Mouse (Mus musculus) embryo, embryonic 10.5 days (tissue): ENCODE results near the gene Syne2.

Source experiments
- DNase-seq: peaks from one replicate; pipeline ENCODE4 v3.0.0-alpha.2; 2015; ENCODE audit warnings: low spot score

Gene Syne2

DNA sequence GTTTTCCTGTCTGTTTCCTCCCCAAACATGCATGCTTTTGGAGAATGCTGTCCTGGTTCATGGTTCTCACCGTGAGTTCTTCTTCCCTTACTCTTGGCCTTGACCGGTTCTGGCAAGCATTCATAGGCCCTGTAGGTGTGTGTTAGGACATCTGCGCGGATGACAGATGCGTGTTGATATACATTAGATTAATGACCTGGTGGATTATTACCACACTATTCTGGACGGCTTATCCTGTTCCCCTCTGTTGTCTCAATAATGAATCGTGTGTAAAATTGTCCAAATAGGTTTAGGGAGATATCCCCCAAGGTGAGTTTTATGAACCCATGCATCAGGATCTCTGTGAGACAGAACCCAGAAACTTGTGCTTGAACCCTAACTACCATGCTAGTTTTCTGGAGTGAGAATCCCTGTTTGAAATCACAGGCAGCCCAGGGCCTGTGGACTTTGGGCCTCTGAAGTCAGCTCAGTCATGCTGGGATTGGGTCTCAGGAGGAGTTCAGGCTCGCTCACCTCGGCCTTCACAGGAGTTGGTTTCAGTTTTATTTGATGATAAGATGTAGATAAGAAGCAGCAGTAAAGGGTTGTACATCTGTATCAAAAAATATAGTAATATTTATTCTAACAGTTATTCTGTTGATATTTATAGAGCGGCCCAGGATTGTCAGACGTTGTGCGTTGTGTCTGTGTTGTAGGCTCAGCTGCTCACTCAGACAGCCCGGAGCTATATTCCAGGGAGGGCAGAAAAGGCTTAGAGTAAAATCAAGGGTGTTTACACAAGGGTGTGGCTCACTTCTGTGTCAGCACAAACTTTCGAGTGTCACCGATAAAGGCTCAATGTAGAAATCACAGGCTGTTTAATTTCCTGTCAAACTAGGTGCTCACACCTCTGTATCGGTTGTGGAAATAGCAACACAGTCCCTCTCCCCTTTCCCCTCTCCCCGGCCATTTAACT, 48.8 kb downstream of the Syne2 start:
- DNase-seq, result no peak

DNA sequence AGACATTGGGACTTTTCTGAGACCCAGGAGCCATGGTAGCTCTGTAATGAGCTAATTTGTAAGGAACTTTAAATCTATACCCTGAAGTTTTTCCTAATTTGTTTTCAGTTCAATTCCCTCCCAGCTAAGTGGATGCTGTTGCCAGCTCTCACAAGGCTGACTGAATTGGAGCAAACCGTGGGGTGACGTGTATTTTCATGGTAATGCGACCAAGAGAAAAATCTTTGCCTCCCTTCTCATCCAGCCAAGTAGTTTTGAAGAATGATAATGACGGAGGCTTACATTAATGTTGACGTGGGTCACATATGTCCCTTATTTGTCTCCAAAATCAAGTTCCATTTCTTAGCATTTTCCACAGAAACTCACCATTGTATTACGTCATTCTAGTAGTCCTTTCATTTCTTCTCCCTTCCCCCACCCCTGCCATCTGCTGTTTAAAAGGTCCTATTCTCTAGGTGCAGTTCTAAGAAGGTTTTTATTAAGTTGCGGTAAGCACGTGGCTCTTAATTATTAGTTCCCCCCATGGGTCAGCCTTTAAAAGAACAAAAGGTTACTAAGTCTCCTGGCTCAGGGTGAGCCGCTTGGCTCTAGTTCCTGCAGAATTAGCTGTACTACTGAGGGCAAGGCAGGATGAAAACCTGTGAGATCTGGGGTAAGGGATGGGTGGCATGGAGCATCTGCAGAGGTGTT, 55.8 kb downstream of the Syne2 start:
- DNase-seq, result peak; percentile 76

DNA sequence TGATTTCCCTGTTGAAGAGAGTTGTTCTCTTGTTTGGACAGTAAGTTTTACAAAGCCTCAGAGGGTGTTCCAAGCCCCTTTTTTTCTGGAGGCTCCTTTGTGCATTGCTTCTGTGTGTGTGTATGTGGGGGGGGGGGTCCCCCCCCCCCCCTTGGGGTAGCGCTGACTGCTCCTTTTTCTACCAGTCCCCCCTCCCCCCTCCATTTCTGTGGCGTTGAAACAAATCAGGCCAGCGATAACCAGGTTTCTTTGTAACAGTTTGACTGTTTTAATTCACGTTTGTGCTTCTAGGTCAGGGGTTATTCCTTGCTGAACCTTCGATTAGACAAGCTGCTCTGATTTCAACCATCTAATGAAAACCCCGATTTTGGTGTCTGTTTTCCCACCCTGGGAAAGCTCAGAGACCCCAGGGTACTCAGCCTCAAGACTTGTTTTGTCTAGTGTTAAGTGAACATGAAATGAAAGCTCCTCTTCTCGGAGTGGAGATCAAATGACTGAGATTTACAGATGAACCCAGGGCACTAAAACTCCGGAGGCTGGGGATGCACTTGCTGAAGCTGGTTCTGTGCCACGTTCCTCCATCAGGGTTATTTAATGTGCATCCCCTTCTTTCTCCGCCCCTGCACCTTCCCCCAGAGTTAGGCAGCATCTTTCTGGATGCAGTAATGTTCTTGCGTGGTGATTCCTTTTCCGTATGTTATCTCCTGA, 56.5 kb downstream of the Syne2 start:
- peak; percentile 68 for DNase-seq

DNA sequence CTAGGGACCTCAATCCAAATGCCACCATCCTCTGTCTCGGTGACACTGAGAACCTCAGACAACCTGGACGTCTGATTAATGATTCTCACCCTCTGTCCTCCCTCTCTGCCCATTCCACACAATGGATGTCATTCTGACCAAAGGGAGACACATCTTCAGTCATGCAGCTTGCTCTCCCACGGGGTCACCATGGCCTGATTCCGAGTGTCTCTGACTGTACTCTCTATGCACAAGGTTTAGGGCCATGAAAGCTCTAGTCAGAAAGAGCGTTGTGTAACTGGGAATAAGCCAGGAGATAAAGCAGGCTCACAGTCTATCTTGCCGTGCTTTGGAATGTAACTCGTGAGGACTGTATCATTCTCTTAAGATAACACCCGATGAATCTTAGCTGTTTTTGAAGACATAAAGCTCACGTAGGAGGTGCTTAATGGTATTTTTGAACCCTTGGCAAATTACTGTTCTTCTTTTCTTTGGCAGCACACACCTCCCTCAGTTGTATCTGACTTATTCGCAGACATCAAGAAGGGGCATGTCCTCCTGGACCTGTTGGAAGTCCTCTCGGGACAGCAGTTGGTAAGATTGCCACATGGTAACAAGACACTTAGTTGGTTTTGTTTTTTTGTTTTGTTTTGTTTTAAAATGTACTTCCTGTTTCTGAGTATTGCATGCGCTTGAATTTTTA, 61.8 kb downstream of the Syne2 start:
- DNase-seq, result no peak

DNA sequence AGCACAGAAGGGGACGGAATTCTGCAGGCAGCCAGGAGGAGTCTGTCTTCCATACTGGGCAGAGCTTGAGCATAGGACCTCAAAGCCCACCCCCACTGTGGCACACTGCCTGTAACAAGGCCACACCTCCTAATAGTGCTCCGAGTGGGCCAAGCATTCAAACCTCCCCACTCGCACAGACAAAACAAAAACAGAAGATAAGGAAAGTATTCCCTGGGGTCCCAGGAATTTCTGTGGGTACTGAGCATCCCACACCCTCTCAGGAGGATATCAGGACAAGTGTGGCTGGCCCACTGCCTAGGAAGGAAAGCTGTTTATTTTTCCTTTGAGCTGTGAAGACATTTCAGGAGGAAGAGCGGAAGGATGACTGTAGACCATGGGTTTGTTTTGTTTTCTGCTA, 63.6 kb downstream of the Syne2 start:
- DNase-seq, result no peak

DNA sequence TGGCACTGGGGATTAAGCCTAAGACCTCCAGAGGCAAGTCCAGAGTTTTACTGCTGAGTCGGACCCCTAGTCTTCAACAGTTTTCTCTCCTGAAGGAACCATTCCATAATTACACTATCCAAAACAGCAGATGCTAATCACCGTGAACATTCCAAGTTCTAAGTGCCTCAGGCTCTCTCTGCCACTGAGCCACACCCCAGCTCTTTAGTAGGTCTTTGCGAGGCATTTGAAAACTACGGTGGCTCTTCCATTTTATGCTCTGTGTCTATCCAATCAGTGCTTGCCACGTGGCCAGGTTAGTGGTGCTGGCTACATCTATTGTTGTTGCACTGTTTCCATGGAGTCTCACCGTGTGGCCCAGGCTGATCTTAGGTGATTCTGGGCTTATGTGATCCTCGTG, 68.2 kb downstream of the Syne2 start:
- DNase-seq, result no peak

DNA sequence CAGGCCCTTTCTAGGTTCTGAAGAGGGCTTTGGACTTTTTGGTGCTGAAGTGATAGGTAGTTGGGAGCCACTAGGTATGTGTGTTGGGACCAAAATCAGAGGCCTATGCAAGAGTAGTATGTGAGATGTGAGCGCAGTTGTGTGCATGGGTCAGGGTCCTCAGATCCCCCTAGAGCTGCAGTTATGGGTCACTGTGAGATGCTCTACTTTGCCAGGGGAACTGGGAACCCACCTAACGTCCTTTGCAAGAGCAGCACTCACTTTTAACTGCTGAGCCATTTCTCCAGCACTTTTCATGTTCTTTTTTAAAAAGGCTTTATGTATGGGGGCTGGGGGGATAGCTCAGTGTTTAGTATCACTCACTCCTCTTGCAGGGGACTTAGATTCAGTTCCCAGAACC, 69.0 kb downstream of the Syne2 start:
- no peak for DNase-seq

DNA sequence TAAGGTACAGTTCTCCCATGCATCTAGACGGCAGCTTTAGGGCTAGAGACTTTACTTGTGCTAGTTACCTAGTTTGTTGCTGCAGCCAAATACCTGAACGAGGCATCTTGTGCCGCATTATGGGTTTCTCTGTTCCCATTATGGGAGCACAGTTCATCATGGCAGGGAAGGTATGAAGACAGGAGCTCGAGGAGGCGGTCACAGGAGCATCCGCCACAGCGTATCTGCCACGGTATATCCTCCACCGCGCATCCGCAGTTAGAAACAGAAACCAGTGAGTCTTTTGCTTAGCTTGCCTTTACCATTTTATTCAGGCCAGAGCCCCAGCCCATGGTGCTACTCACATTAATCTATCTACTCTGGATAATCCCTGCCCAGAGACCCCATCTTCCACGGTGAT, 70.8 kb downstream of the Syne2 start:
- no peak for DNase-seq

DNA sequence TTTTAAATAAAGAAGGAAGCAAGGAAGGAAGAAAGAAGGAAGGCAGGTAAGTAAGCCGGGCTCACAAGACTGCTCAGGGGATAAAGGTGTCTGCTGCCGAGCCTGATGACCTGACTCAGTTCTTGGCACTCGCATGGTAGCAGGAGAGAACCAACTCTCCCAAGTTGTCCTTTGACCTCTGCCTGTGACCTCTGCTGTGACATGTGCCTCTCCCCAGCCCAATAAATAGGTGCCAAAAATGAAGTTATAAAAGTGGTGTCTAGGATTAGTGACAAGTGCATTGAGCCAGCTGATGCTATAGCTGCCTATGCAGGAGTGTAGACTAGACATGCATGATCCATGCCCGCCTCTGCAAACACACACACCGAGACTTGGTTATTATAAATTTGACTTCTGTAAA, 73.3 kb downstream of the Syne2 start:
- DNase-seq, result no peak

DNA sequence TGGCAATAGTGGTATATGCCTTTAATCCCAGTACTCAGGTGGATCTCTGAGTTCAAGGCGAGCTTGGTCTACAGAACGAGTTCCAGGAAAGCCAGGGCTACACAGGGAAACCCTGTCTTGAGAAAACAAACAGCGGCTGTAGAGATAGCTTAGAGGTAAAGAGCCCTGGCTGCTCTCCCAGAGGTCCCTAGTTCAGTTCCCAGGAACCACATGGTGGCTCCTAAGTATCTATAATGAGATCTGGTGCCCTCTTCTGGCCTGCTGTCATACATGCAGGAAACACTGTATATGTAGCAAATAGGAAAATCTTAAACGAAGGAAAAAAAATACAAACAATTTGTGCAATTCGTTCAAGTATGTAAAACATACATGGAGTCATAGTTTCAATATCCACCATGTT, 75.5 kb downstream of the Syne2 start:
- peak; percentile 58 for DNase-seq

DNA sequence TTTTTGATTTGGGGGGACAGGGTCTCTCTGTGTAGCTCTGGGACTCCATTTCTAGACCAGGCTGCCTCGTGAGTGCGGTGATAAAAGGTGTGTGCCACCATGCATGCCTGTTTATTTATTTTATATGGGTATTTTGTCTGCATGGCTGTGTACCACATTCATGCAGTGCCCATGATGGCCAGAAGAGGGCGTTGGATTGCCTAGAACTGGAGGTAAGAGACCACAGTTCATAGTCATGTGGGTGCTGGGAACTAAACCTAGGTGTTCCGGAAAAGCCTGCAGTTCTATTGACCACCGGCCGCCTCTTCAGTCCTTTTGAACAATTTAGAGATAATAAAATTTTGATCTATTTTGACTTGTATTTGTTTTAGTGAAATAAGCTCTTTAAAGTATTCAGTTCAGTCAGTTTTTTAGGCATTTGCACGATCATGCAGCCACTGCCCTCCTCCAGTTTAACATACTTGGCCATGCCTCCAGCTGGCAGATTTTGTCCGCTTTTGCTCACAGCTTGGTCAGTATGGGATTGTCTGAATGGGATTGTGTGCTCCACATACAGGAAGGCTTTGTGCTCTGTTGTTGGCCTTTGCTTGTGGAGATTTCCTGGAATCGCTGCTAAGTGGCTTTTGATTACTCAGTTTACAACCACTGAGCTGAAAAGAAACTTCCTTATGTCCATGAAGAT, 76.5 kb downstream of the Syne2 start:
- peak; percentile 22 for DNase-seq

DNA sequence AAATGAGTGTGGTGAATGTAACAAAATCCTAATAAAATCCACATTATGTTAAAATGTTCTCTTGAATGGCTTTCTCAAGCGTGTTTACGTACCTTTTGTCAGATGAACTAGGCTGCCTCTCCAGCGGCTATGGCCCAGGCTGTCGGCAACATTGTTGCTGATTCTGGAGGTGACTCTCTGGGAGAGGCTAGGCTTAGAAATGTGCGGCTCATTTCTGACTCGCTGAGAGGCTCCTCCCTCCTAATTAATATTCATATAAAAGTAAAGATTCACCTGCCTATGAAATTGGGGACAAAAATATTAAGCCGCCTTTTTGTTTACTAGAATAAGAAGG, 77.0 kb downstream of the Syne2 start:
- no peak for DNase-seq

DNA sequence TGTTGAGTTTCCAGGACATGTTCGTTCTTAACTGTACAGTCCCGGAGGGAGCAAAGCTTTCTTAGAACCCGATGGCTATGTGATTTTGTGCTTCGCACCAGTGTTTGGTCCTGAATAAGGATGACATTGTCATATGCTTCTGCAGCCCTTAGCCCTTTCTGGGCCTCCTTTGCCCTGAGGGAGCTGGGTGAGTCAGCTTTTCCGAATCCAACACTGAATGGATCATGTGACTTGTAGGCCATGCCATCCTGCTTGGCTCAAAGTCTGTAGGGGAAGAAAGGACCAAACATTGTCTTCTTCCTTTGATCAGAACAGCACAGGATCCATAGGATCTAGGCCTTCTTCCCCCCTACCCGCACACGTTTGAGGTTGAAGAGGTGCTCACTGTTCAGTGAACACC, 79.9 kb downstream of the Syne2 start:
- DNase-seq, result no peak

DNA sequence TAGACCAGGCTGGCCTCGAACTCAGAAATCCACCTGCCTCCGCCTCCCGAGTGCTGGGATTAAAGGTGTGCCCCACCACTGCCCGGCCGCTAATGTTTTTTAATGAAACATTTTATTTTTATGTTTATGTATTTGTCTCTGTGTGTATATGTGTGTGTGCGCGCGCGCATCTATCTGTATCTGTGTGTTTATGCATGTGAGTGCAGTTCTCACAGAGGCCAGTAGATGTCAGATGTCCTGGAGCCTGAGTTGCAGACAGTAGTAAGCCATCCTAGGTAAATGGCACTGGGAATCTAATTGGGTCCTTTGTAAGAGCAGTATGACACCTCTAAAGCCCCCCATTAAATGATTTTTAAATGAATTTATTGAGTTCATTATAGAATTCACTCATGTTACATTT, 83.8 kb downstream of the Syne2 start:
- no peak for DNase-seq

DNA sequence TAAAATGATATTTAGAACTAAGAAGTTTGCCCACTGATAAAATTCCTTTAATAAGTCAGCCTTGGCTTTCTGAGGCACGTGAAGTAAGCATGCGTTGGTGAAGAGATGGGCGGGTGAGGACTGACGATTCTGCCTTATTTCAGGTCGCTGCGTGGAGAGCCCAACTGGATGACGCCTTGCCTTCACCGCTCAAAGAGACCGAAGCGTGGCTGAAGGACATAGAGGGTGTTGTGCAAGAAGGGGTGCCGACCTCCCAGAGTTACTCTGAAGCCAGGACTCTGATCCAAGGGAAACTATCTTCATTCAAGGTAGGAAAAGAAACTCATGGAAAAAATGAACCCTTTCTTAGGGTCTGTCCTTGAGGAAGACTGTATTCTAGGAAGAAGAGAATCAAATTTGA, 86.1 kb downstream of the Syne2 start:
- DNase-seq, result no peak

DNA sequence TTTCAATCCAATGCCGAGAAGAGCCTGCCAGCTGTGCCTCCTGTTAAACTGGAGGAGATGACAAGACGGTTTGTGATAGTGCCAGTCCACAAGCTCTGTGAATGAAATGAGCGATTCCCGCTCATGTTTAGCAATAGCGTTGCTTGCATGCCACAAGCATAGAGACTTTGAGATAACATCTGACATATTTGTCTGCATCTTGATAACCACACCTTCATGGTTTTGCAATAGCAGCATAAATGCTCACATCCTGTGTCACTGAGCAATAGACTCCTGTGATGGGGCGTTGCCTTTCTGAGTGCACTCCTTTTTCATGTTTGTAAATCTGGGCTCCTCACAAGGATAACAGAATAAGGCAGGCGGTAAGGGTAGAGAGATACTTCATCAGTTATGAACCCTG, 87.4 kb downstream of the Syne2 start:
- no peak for DNase-seq

DNA sequence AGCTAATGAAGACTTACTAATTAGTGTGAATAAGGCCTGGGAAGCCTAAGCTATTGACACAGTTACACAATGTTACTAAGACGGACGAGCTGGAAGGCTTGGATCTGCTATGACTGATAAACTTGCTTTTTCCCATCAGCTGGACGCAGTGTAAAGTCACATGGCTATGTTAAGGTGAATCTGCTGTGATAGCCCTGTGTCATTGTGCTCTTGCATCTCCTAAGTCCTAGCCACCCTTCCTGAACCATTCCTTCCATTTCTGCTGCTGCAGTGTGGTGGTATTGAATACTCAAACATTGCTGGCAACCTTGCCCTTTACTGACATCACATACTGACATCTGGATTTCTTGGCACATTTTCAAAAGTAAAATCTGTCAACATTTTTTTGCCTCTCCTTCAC, 90.5 kb downstream of the Syne2 start:
- DNase-seq, result no peak

DNA sequence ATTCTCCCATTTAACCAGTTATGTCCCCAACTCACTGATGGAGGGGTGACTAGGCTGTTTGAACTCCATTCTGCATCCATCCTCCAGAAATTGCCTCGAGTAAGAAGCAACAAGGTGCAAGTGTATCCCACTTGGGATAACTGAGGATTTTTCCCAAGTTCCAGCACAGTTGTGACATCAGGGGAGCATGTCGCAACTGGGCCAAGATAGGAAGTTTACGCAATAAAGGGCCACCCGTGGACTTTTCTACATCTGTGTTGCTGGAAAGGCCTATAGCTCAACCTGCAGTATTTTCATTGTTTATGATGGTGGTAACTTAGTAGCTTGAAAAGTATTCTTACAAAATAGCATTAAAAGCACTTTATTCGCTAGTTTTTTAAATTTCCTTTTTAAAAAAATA, 97.8 kb downstream of the Syne2 start:
- no peak for DNase-seq

DNA sequence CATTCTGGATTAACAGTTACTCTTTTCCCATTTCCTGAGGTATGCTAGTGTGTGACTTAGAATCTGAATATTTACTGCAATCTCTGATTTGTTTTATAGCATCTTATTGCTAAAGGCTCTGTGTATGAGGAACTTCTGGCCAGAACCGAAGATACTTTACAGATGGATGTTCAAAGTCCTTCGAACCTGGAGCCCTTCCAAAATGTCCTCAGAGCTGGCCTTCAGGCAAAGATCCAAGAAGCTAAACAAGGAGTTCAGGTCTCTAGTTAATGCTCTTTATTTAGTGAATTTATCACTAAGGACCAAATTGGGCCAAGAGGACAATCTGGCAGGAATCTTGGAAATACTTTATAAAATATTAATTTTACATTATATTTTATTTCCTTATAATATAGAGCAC, 100.5 kb downstream of the Syne2 start:
- no peak for DNase-seq

DNA sequence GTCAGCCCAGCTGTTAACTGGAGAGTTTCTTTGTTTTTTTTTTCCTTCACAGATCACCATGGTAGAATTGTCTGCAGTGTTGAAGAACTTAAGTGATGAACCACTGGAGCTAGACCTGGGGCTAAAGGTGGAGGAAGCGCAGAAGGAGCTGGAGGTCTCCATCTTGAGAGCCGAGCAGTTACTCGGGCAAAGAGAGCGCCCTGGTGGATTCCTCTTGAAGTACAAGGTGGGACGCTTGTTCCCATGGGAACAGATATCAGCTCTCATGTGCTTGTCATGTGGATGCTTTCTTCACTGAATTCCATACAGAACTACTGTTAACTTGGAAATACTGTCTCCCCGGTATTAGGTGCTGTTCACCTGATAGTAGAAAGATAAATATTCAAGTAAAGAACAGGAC, 101.0 kb downstream of the Syne2 start:
- peak; percentile 64 for DNase-seq

DNA sequence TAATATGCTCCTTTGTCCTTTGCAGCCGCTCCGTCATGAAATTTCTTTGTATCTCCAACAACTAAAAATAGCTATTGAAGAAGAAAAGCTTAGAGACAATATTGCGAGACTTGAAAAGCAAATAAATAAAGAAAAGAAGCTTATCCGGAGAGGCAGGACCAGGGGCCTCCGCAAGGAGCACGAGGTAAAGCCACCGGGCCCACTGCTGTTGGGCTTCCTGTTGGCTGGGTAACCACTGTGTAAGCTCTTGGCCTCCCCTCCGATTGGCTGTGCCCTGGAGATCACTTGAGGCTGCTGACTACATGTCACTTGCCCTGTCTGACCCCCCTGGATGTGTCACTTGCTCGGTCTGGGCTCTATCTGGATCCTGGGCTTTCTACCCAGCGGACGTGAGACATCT, 105.0 kb downstream of the Syne2 start:
- DNase-seq, result peak; percentile 57

DNA sequence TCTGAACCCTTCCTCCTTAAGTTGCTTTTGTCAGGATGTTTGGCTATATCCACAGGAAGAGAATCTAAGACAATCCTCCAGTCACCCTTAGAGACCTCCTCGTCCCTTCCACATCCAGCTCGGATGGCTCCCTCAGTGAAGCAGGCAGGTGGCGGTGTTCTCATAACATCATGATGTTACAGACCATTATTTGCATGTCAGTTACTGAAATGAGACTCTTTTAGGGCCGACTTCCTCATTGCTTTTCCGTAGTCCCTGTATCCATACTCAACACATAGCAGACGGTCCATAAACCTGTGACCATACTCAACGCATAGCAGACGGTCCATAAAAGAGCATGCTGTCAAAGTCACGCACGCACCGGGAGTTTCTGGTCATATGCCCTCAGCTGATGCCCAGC, 106.9 kb downstream of the Syne2 start:
- no peak for DNase-seq
